Mouse (Mus musculus): Measurements from ENCODE around the gene Gk5. TPM values are rescaled to one million over a fixed set of nuclear protein-coding genes. Genes with fewer than 3 reads are reported as not detected.

The Gk5 gene
- polyA plus RNA-seq, 1 experiment from 2014 or later: 2.7 TPM

GRCm38 (mm10) chr9:96102846-96103245, 16.3 kb upstream of the Gk5 start:
- H3K9ac ChIP-seq (ENCODE audit: low read depth, low read length): no peak overlapping the region
- no peak overlapping the region for H3K4me2 ChIP-seq (ENCODE audit: low read length)
- no peak overlapping the region for H3K27ac ChIP-seq (ENCODE audit: low read depth, low read length)
- 87% methylated on average over 8 of the region's 8 CpGs for WGBS
- H3K9me3 ChIP-seq (ENCODE audit: control insufficient read depth, low read length): peaks cover 7% of the 10 kb centered on the region
- no peaks in the 10 kb centered on the region for H3K36me3 ChIP-seq (ENCODE audit: control insufficient read depth, insufficient read depth, low read length)
- no peak overlapping the region for H3K4me3 ChIP-seq (ENCODE audit: low read length)
- H3K27me3 ChIP-seq (replicated peaks; ENCODE audit: control insufficient read depth, insufficient read depth, low read length): no peaks in the 10 kb centered on the region
- ATAC-seq: no peak
- H3K4me1 ChIP-seq (ENCODE audit: control insufficient read depth, insufficient read depth, low read depth, low read length): no peaks in the 10 kb centered on the region

GRCm38 (mm10) chr9:96112879-96113361, 6.2 kb upstream of the Gk5 start:
- no peak for ATAC-seq
- no peak overlapping the region for H3K4me3 ChIP-seq (ENCODE audit: low read length)
- H3K9me3 ChIP-seq (ENCODE audit: control insufficient read depth, low read length): no peaks in the 10 kb centered on the region
- 89% methylated on average over 3 of the region's 3 CpGs for WGBS
- H3K4me1 ChIP-seq (ENCODE audit: control insufficient read depth, insufficient read depth, low read depth, low read length): no peaks in the 10 kb centered on the region
- H3K4me2 ChIP-seq (ENCODE audit: low read length): no peak overlapping the region
- no peak overlapping the region for H3K27ac ChIP-seq (ENCODE audit: low read depth, low read length)
- no peaks in the 10 kb centered on the region for H3K27me3 ChIP-seq (replicated peaks; ENCODE audit: control insufficient read depth, insufficient read depth, low read length)
- H3K36me3 ChIP-seq (ENCODE audit: control insufficient read depth, insufficient read depth, low read length): no peaks in the 10 kb centered on the region
- no peak overlapping the region for H3K9ac ChIP-seq (ENCODE audit: low read depth, low read length)

- Histone ChIP-seq H3K4me1 (ENCODE audit: control insufficient read depth, insufficient read depth, low read depth, low read length) (peaks cover 5% of the 10 kb centered on the region; the same call in 1 of the 2 replicates), H3K4me2 (ENCODE audit: low read length) (no peak overlapping the region), H3K9me3 (ENCODE audit: control insufficient read depth, low read length) (no peaks in the 10 kb centered on the region), H3K27ac (ENCODE audit: low read depth, low read length) (no peak overlapping the region), H3K27me3 (replicated peaks; ENCODE audit: control insufficient read depth, insufficient read depth, low read length) (no peaks in the 10 kb centered on the region), H3K9ac (ENCODE audit: low read depth, low read length) (no peak overlapping the region), H3K4me3 (ENCODE audit: low read length) (no peak overlapping the region), H3K36me3 (ENCODE audit: control insufficient read depth, insufficient read depth, low read length) (no peaks in the 10 kb centered on the region)
- WGBS: 88% methylated on average over 6 of the region's 6 CpGs
- ATAC-seq: no peak
Measured at GRCm38 (mm10) chr9:96116801-96117200, 2.4 kb upstream of the Gk5 start.

GRCm38 (mm10) chr9:96118216-96118615, 946 bp upstream of the Gk5 start:
- Histone ChIP-seq H3K27me3 (replicated peaks; ENCODE audit: control insufficient read depth, insufficient read depth, low read length) (no peaks in the 10 kb centered on the region), H3K9ac (ENCODE audit: low read depth, low read length) (no peak overlapping the region), H3K36me3 (ENCODE audit: control insufficient read depth, insufficient read depth, low read length) (no peaks in the 10 kb centered on the region), H3K4me2 (ENCODE audit: low read length) (peak overlapping the region; percentile 83; the same call in 1 of the 2 replicates), H3K27ac (ENCODE audit: low read depth, low read length) (no peak overlapping the region), H3K4me3 (ENCODE audit: low read length) (no peak overlapping the region), H3K9me3 (ENCODE audit: control insufficient read depth, low read length) (no peaks in the 10 kb centered on the region), H3K4me1 (ENCODE audit: control insufficient read depth, insufficient read depth, low read depth, low read length) (peaks cover 5% of the 10 kb centered on the region; the same call in 1 of the 2 replicates)
- WGBS: 76% methylated on average over 4 of the region's 4 CpGs
- no peak for ATAC-seq

- Histone ChIP-seq H3K4me2 (ENCODE audit: low read length) (no peak overlapping the region), H3K9me3 (ENCODE audit: control insufficient read depth, low read length) (no peaks in the 10 kb centered on the region), H3K9ac (ENCODE audit: low read depth, low read length) (no peak overlapping the region), H3K36me3 (ENCODE audit: control insufficient read depth, insufficient read depth, low read length) (no peaks in the 10 kb centered on the region), H3K27me3 (replicated peaks; ENCODE audit: control insufficient read depth, insufficient read depth, low read length) (no peaks in the 10 kb centered on the region), H3K4me3 (ENCODE audit: low read length) (no peak overlapping the region), H3K4me1 (ENCODE audit: control insufficient read depth, insufficient read depth, low read depth, low read length) (no peaks in the 10 kb centered on the region), H3K27ac (ENCODE audit: low read depth, low read length) (no peak overlapping the region)
- no peak for ATAC-seq
- 61% methylated on average over 5 of the region's 5 CpGs for WGBS
Measured at GRCm38 (mm10) chr9:96127972-96128371, 8.8 kb downstream of the Gk5 start.

- ATAC-seq: no peak
- no peaks in the 10 kb centered on the region for H3K36me3 ChIP-seq (ENCODE audit: control insufficient read depth, insufficient read depth, low read length)
- no peaks in the 10 kb centered on the region for H3K4me1 ChIP-seq (ENCODE audit: control insufficient read depth, insufficient read depth, low read depth, low read length)
- no peak overlapping the region for H3K4me2 ChIP-seq (ENCODE audit: low read length)
- no peak overlapping the region for H3K27ac ChIP-seq (ENCODE audit: low read depth, low read length)
- H3K9ac ChIP-seq (ENCODE audit: low read depth, low read length): no peak overlapping the region
- no peaks in the 10 kb centered on the region for H3K9me3 ChIP-seq (ENCODE audit: control insufficient read depth, low read length)
- no peak overlapping the region for H3K4me3 ChIP-seq (ENCODE audit: low read length)
- no peaks in the 10 kb centered on the region for H3K27me3 ChIP-seq (replicated peaks; ENCODE audit: control insufficient read depth, insufficient read depth, low read length)
- WGBS: 80% methylated on average over 4 of the region's 4 CpGs
Measured at GRCm38 (mm10) chr9:96132956-96133603, 13.9 kb downstream of the Gk5 start.

- ATAC-seq: no peak
- Histone ChIP-seq H3K36me3 (ENCODE audit: control insufficient read depth, insufficient read depth, low read length) (no peaks in the 10 kb centered on the region), H3K27me3 (replicated peaks; ENCODE audit: control insufficient read depth, insufficient read depth, low read length) (no peaks in the 10 kb centered on the region), H3K4me1 (ENCODE audit: control insufficient read depth, insufficient read depth, low read depth, low read length) (no peaks in the 10 kb centered on the region), H3K4me2 (ENCODE audit: low read length) (no peak overlapping the region), H3K4me3 (ENCODE audit: low read length) (no peak overlapping the region), H3K9ac (ENCODE audit: low read depth, low read length) (no peak overlapping the region), H3K27ac (ENCODE audit: low read depth, low read length) (no peak overlapping the region), H3K9me3 (ENCODE audit: control insufficient read depth, low read length) (no peaks in the 10 kb centered on the region)
- 85% methylated on average over 7 of the region's 7 CpGs for WGBS
Measured at GRCm38 (mm10) chr9:96134470-96134869, 15.3 kb downstream of the Gk5 start.

- ATAC-seq: no peak
- WGBS: 77% methylated on average over 8 of the region's 8 CpGs
Measured at GRCm38 (mm10) chr9:96134916-96135315, 15.8 kb downstream of the Gk5 start.

GRCm38 (mm10) chr9:96135461-96135860, 16.3 kb downstream of the Gk5 start:
- no peak overlapping the region for H3K4me2 ChIP-seq (ENCODE audit: low read length)
- no peaks in the 10 kb centered on the region for H3K4me1 ChIP-seq (ENCODE audit: control insufficient read depth, insufficient read depth, low read depth, low read length)
- no peaks in the 10 kb centered on the region for H3K27me3 ChIP-seq (replicated peaks; ENCODE audit: control insufficient read depth, insufficient read depth, low read length)
- 53% methylated on average over 7 of the region's 7 CpGs for WGBS
- no peak for ATAC-seq
- no peaks in the 10 kb centered on the region for H3K36me3 ChIP-seq (ENCODE audit: control insufficient read depth, insufficient read depth, low read length)
- H3K4me3 ChIP-seq (ENCODE audit: low read length): no peak overlapping the region
- no peaks in the 10 kb centered on the region for H3K9me3 ChIP-seq (ENCODE audit: control insufficient read depth, low read length)
- no peak overlapping the region for H3K9ac ChIP-seq (ENCODE audit: low read depth, low read length)
- no peak overlapping the region for H3K27ac ChIP-seq (ENCODE audit: low read depth, low read length)

More at GRCm38 (mm10) chr9:96134916-96135315, 15.8 kb downstream of the Gk5 start:
- no peak overlapping the region for H3K27ac ChIP-seq (ENCODE audit: low read depth, low read length)
- H3K9ac ChIP-seq (ENCODE audit: low read depth, low read length): no peak overlapping the region
- no peak overlapping the region for H3K4me2 ChIP-seq (ENCODE audit: low read length)
- H3K4me3 ChIP-seq (ENCODE audit: low read length): no peak overlapping the region
- no peaks in the 10 kb centered on the region for H3K9me3 ChIP-seq (ENCODE audit: control insufficient read depth, low read length)
- no peaks in the 10 kb centered on the region for H3K27me3 ChIP-seq (replicated peaks; ENCODE audit: control insufficient read depth, insufficient read depth, low read length)
- no peaks in the 10 kb centered on the region for H3K36me3 ChIP-seq (ENCODE audit: control insufficient read depth, insufficient read depth, low read length)
- no peaks in the 10 kb centered on the region for H3K4me1 ChIP-seq (ENCODE audit: control insufficient read depth, insufficient read depth, low read depth, low read length)

Data from hindbrain, embryonic 16.5 days (tissue).